ENCODE assay signal across 8 mouse cellular contexts in the genomic region with DNA sequence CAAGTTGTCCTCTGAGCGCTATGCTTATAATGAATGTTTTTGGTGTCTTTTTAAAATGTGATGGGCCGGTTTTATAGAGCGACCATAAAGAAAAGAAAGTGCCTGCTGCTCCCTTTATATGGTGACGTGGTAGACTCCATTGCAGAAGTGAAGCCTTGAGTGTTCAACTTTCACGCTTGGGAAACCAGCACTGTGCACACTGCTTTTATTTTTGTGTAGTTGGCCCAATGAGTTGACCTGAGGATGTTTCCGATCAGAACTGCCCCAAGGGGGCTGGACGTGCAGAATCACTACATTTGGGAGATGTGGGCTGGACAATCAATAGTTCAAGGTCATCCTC. TPM values are rescaled to one million over a fixed set of nuclear protein-coding genes. Genes with fewer than 3 reads are reported as not detected.
DNase-seq lines count a peak whose midpoint lies in the region; ATAC-seq and TF ChIP-seq lines count a peak whose summit lies in the region.
"Had no signal": no experiment of that assay in that cellular context is flagged by ENCODE, and none has a peak within 500 bp of the region (broad histone marks: within the 10 kb centered on the region; RNA-seq: fewer than 3 reads in every experiment).

No protein-coding gene starts in this region.

- H3K36me3 ChIP-seq in lung, embryonic 14.5 days (ENCODE audit: insufficient read depth): no peaks in the 10 kb centered on the region
- no peaks in the 10 kb centered on the region for H3K36me3 ChIP-seq in embryonic facial prominence, embryonic 15.5 days
- H3K36me3 ChIP-seq in limb, embryonic 10.5 days: no peaks in the 10 kb centered on the region
- H3K36me3 ChIP-seq in small intestine, adult 2 months (ENCODE audit: control insufficient read depth, insufficient read depth, low read length): no peaks in the 10 kb centered on the region

- ATAC-seq in lung, embryonic 14.5 days (ENCODE audit: insufficient read depth): no peak
- no peak for ATAC-seq in embryonic facial prominence, embryonic 15.5 days (ENCODE audit: insufficient number of reproducible peaks, low FRiP score, low TSS enrichment, low read depth)

- TF ChIP-seq CTCF in lung, embryonic 14.5 days (IDR thresholded peaks at IDR 0.05; ENCODE audit: low read depth): no peak
- no peak for TF ChIP-seq CTCF in small intestine, adult 2 months (IDR thresholded peaks at IDR 0.05; ENCODE audit: extremely low read depth, insufficient read length, insufficient replicate concordance, low read depth, low read length)

- peak overlapping the region; percentile 99 for H3K9ac ChIP-seq in lung, embryonic 14.5 days
- H3K9ac ChIP-seq in embryonic facial prominence, embryonic 15.5 days: 0 out of 2 replicates have a peak overlapping the region, but pooled peaks have one; percentile 78

- peaks cover 23% of the 10 kb centered on the region; the same call in 1 of the 2 replicates for H3K4me1 ChIP-seq in lung, embryonic 14.5 days (ENCODE audit: insufficient read depth)
- peaks cover 51% of the 10 kb centered on the region for H3K4me1 ChIP-seq in embryonic facial prominence, embryonic 15.5 days
- H3K4me1 ChIP-seq in limb, embryonic 10.5 days: peaks cover 40% of the 10 kb centered on the region
- H3K4me1 ChIP-seq in small intestine, adult 2 months (ENCODE audit: control insufficient read depth, insufficient read depth, insufficient read length, low read length): peaks cover 19% of the 10 kb centered on the region; the same call in 1 of the 2 replicates

- DNase-seq in lung, embryonic 14.5 days: no peak
- DNase-seq in lung, postnatal 25 days (ENCODE audit: low spot score): no peak
- DNase-seq in limb, embryonic 10.5 days (ENCODE audit: low spot score): no peak
- DNase-seq in retina, postnatal 1 day: no peak
- no peak for DNase-seq in urinary bladder, postnatal 14 days (ENCODE audit: low spot score)
- DNase-seq: adrenal gland, postnatal 36 days had no signal

- no peak overlapping the region for H3K27ac ChIP-seq in lung, embryonic 14.5 days (ENCODE audit: low read depth)
- no peak overlapping the region for H3K27ac ChIP-seq in embryonic facial prominence, embryonic 15.5 days (replicated peaks)
- peak overlapping the region; percentile 93; the same call in 1 of the 2 replicates for H3K27ac ChIP-seq in limb, embryonic 10.5 days
- peak overlapping the region; percentile 78 for H3K27ac ChIP-seq in small intestine, adult 2 months (ENCODE audit: insufficient read depth, low read depth, low read length)

- H3K27me3 ChIP-seq in lung, embryonic 14.5 days (ENCODE audit: insufficient read depth, low read length): no peaks in the 10 kb centered on the region
- no peaks in the 10 kb centered on the region for H3K27me3 ChIP-seq in embryonic facial prominence, embryonic 15.5 days
- no peaks in the 10 kb centered on the region for H3K27me3 ChIP-seq in limb, embryonic 10.5 days (ENCODE audit: low read depth, poor library complexity, severe bottlenecking)
- no peaks in the 10 kb centered on the region for H3K27me3 ChIP-seq in small intestine, adult 2 months (ENCODE audit: control insufficient read depth, insufficient read depth, low read length)

- TF ChIP-seq POLR2A in small intestine, adult 2 months (IDR thresholded peaks at IDR 0.05; ENCODE audit: low read depth, low read length): no peak

- peak overlapping the region; percentile 80 for H3K4me2 ChIP-seq in lung, embryonic 14.5 days
- H3K4me2 ChIP-seq in embryonic facial prominence, embryonic 15.5 days (replicated peaks): peak overlapping the region; percentile 76

- H3K9me3 ChIP-seq in lung, embryonic 14.5 days (ENCODE audit: low read depth, low read length): no peaks in the 10 kb centered on the region
- H3K9me3 ChIP-seq in embryonic facial prominence, embryonic 15.5 days (replicated peaks): no peaks in the 10 kb centered on the region
- no peaks in the 10 kb centered on the region for H3K9me3 ChIP-seq in limb, embryonic 10.5 days (replicated peaks)

- WGBS in lung, embryonic 14.5 days: 77% methylated on average over 7 of the region's 7 CpGs
- 76% methylated on average over 7 of the region's 7 CpGs for WGBS in embryonic facial prominence, embryonic 15.5 days
- WGBS in limb, embryonic 10.5 days: 82% methylated on average over 7 of the region's 7 CpGs
- WGBS in small intestine, adult 2 months: 42% methylated on average over 7 of the region's 7 CpGs

- H3K4me3 ChIP-seq in lung, embryonic 14.5 days (ENCODE audit: low read depth, low read length): peak overlapping the region; percentile 97
- peak overlapping the region; percentile 86 for H3K4me3 ChIP-seq in embryonic facial prominence, embryonic 15.5 days (replicated peaks)
- H3K4me3 ChIP-seq in limb, embryonic 10.5 days: peak overlapping the region; percentile 81
- peak overlapping the region; percentile 79; the same call in 1 of the 2 replicates for H3K4me3 ChIP-seq in small intestine, adult 2 months (ENCODE audit: low read depth, low read length)

RNA-seq across cellular contexts. Expression of gene Bicra, which starts 1.8 kb away (rescaled TPM):
- polyA plus RNA-seq in lung, embryonic 14.5 days (2014; fragmentation: Nextera tagmentation; extraction: Ambion mirVana): 8.7 and 9.6 TPM in 2 replicates
- polyA plus RNA-seq in embryonic facial prominence, embryonic 15.5 days (2015; fragmentation: Nextera tagmentation; extraction: Ambion mirVana): 9.4 and 10.3 TPM in 2 replicates
- 10.6 and 10.8 TPM in 2 replicates for polyA plus RNA-seq in limb, embryonic 10.5 days (2016; fragmentation: Nextera tagmentation; extraction: Ambion mirVana)
- polyA plus RNA-seq in small intestine, adult 2 months (2012; rRNA removed): 18.7 and 31.0 TPM in 2 replicates

RNA-seq across cellular contexts. Expression of gene Zfp541, which starts 12.1 kb away (rescaled TPM):
- 0.16 TPM in 1 of 2 replicates, not detected in the other for polyA plus RNA-seq in lung, embryonic 14.5 days (2014; fragmentation: Nextera tagmentation; extraction: Ambion mirVana)
- polyA plus RNA-seq in embryonic facial prominence, embryonic 15.5 days (2015; fragmentation: Nextera tagmentation; extraction: Ambion mirVana): 0.13 and 0.15 TPM in 2 replicates
- 0.05 TPM in 1 of 2 replicates, not detected in the other for polyA plus RNA-seq in limb, embryonic 10.5 days (2016; fragmentation: Nextera tagmentation; extraction: Ambion mirVana)
- not detected in 2 replicates for polyA plus RNA-seq in small intestine, adult 2 months (2012; rRNA removed)

RNA-seq across cellular contexts. Expression of gene Napa, which starts 48.7 kb away (rescaled TPM):
- 168 and 176 TPM in 2 replicates for polyA plus RNA-seq in lung, embryonic 14.5 days (2014; fragmentation: Nextera tagmentation; extraction: Ambion mirVana)
- 244 and 245 TPM in 2 replicates for polyA plus RNA-seq in embryonic facial prominence, embryonic 15.5 days (2015; fragmentation: Nextera tagmentation; extraction: Ambion mirVana)
- polyA plus RNA-seq in limb, embryonic 10.5 days (2016; fragmentation: Nextera tagmentation; extraction: Ambion mirVana): 197 and 216 TPM in 2 replicates
- polyA plus RNA-seq in small intestine, adult 2 months (2012; rRNA removed): 82.7 and 139 TPM in 2 replicates

Comparison
In these comparisons a context has a peak if more than half of its experiments do, and no peak if none do; other contexts are left out.
1. H3K27ac ChIP-seq: peak in limb, embryonic 10.5 days (single experiment) and small intestine, adult 2 months (single experiment); none in lung, embryonic 14.5 days (single experiment) and embryonic facial prominence, embryonic 15.5 days (single experiment).
2. Peak in every context shown above with its lines, with median percentiles within 50 percentile points of each other: H3K4me3 ChIP-seq.